Mouse (Mus musculus) heart, embryonic 13.5 days (tissue): Measurements from ENCODE around the gene Ankrd11. TPM values are rescaled to one million over a fixed set of nuclear protein-coding genes. Genes with fewer than 3 reads are reported as not detected.
A peak's percentile ranks its signal among the peaks of the same experiment; 100 is the strongest.

Experiments
- ATAC-seq: fragments of 200-750 bp; cut with Nextera tagmentation; 2 replicates; pipeline ENCODE4 v1.8.0; 2017; ENCODE audit warnings: moderate TSS enrichment; ENCODE audit not compliant: insufficient number of reproducible peaks, low FRiP score, low TSS enrichment; ENCODE audit errors: extremely low read depth
- H3K27ac ChIP-seq: fragments of 300-500 bp; sonication (generic); replicated peaks from 2 replicates; pipeline ENCODE4 v1.5.1; 2015; ENCODE audit warnings: moderate library complexity, mild to moderate bottlenecking, inconsistent platforms
- H3K27me3 ChIP-seq: fragments of 300-500 bp; sonication (generic); replicated peaks from 2 replicates; pipeline ENCODE4 v1.6.1; 2015; ENCODE audit warnings: mild to moderate bottlenecking, inconsistent platforms
- H3K36me3 ChIP-seq: fragments of 300-500 bp; sonication (generic); 2 replicates; pipeline ENCODE4 v1.6.1; 2015; ENCODE audit warnings: mild to moderate bottlenecking, inconsistent platforms
- H3K4me1 ChIP-seq: fragments of 300-500 bp; sonication (generic); 2 replicates; pipeline ENCODE4 v1.6.1; 2015; ENCODE audit warnings: inconsistent platforms
- H3K4me2 ChIP-seq: fragments of 300-500 bp; sonication (generic); 2 replicates; pipeline ENCODE4 v1.6.1; 2015; ENCODE audit warnings: inconsistent platforms, mild to moderate bottlenecking, moderate library complexity
- H3K4me3 ChIP-seq: fragments of 300-500 bp; sonication (generic); 2 replicates; pipeline ENCODE4 v1.5.1; 2015; ENCODE audit warnings: moderate library complexity, mild to moderate bottlenecking, inconsistent platforms
- H3K9ac ChIP-seq: fragments of 300-500 bp; sonication (generic); 2 replicates; pipeline ENCODE4 v1.6.1; 2015; ENCODE audit warnings: inconsistent platforms, mild to moderate bottlenecking, moderate library complexity
- H3K9me3 ChIP-seq: fragments of 300-500 bp; sonication (generic); 2 replicates; pipeline ENCODE4 v1.6.1; 2016; ENCODE audit warnings: inconsistent platforms
- WGBS: fragments of 180-500 bp; shearing (Covaris S2); methylation state at CpG from one replicate; pipeline ENCODE4 v1.1.7; 2015; ENCODE audit warnings: mixed read lengths; 5-methylcytosine and 5-hydroxymethylcytosine counted together
- polyA plus RNA-seq: library from polyadenylated mRNA; unstranded; fragments of >200 nt; fragmentation: Nextera tagmentation; extraction: Ambion mirVana; gene quantifications from 2 replicates; pipeline ENCODE4 v1.2.1, GENCODE M21; 2015

Gene Ankrd11
- polyA plus RNA-seq, 1 experiment from 2014 or later, result 18.8 TPM

GRCm38 (mm10) chr8:122984175-122984574 is 57.9 kb downstream of the Ankrd11 start:
- 89% methylated on average over 3 of the region's 3 CpGs for WGBS
- no peak overlapping the region for H3K4me3 ChIP-seq
- H3K27ac ChIP-seq, result no peak overlapping the region
- H3K36me3 ChIP-seq, result no peaks in the 10 kb centered on the region
- H3K9ac ChIP-seq, result no peak overlapping the region
- H3K4me1 ChIP-seq, result peaks cover 60% of the 10 kb centered on the region
- no peaks in the 10 kb centered on the region for H3K27me3 ChIP-seq
- H3K4me2 ChIP-seq, result no peak overlapping the region
- no peak for ATAC-seq
- no peaks in the 10 kb centered on the region for H3K9me3 ChIP-seq

- Histone ChIP-seq H3K4me2 (no peak overlapping the region), H3K27me3 (no peaks in the 10 kb centered on the region), H3K9ac (no peak overlapping the region), H3K27ac (no peak overlapping the region), H3K9me3 (no peaks in the 10 kb centered on the region), H3K4me3 (no peak overlapping the region), H3K36me3 (no peaks in the 10 kb centered on the region), H3K4me1 (peaks cover 63% of the 10 kb centered on the region)
- no peak for ATAC-seq
- 88% methylated on average over 19 of the region's 19 CpGs for WGBS
Measured at GRCm38 (mm10) chr8:122983178-122983942, 58.7 kb downstream of the Ankrd11 start.

- Histone ChIP-seq H3K36me3 (no peaks in the 10 kb centered on the region), H3K4me1 (peaks cover 55% of the 10 kb centered on the region), H3K4me2 (no peak overlapping the region), H3K9ac (no peak overlapping the region), H3K27me3 (no peaks in the 10 kb centered on the region), H3K9me3 (no peaks in the 10 kb centered on the region), H3K4me3 (no peak overlapping the region), H3K27ac (no peak overlapping the region)
- no peak for ATAC-seq
- 75% methylated on average over 5 of the region's 5 CpGs for WGBS
Measured at GRCm38 (mm10) chr8:122981646-122982045, 60.4 kb downstream of the Ankrd11 start.

- no peaks in the 10 kb centered on the region for H3K27me3 ChIP-seq
- H3K9me3 ChIP-seq, result no peaks in the 10 kb centered on the region
- H3K4me2 ChIP-seq, result no peak overlapping the region
- ATAC-seq, result no peak
- 74% methylated on average over 10 of the region's 10 CpGs for WGBS
- no peaks in the 10 kb centered on the region for H3K36me3 ChIP-seq
- H3K27ac ChIP-seq, result peak overlapping the region; percentile 0; the same call in 1 of the 2 replicates
- no peak overlapping the region for H3K4me3 ChIP-seq
- H3K9ac ChIP-seq, result no peak overlapping the region
- peaks cover 40% of the 10 kb centered on the region for H3K4me1 ChIP-seq
Measured at GRCm38 (mm10) chr8:122979865-122980509, 62.1 kb downstream of the Ankrd11 start.

- 89% methylated on average over 3 of the region's 3 CpGs for WGBS
- ATAC-seq, result no peak
- peak overlapping the region; percentile 0; the same call in 1 of the 2 replicates for H3K27ac ChIP-seq
Measured at GRCm38 (mm10) chr8:122979424-122979823, 62.7 kb downstream of the Ankrd11 start.

GRCm38 (mm10) chr8:122976046-122976445 is 66.0 kb downstream of the Ankrd11 start:
- H3K27ac ChIP-seq, result no peak overlapping the region
- H3K27me3 ChIP-seq, result no peaks in the 10 kb centered on the region
- no peak overlapping the region for H3K4me3 ChIP-seq
- no peaks in the 10 kb centered on the region for H3K9me3 ChIP-seq
- H3K4me1 ChIP-seq, result peaks cover 29% of the 10 kb centered on the region
- 84% methylated on average over 4 of the region's 4 CpGs for WGBS
- no peak for ATAC-seq
- H3K9ac ChIP-seq, result no peak overlapping the region
- H3K36me3 ChIP-seq, result peaks cover 7% of the 10 kb centered on the region; the same call in 1 of the 2 replicates
- no peak overlapping the region for H3K4me2 ChIP-seq

More at GRCm38 (mm10) chr8:122979424-122979823, 62.7 kb downstream of the Ankrd11 start:
- H3K27me3 ChIP-seq, result no peaks in the 10 kb centered on the region
- peaks cover 3% of the 10 kb centered on the region; the same call in 1 of the 2 replicates for H3K36me3 ChIP-seq
- no peak overlapping the region for H3K4me3 ChIP-seq
- H3K9ac ChIP-seq, result no peak overlapping the region
- peaks cover 40% of the 10 kb centered on the region for H3K4me1 ChIP-seq
- no peak overlapping the region for H3K4me2 ChIP-seq
- no peaks in the 10 kb centered on the region for H3K9me3 ChIP-seq

- no peak overlapping the region for H3K4me2 ChIP-seq
- WGBS, result 93% methylated on average over 3 of the region's 3 CpGs
- no peaks in the 10 kb centered on the region for H3K9me3 ChIP-seq
- no peaks in the 10 kb centered on the region for H3K4me1 ChIP-seq
- no peak overlapping the region for H3K4me3 ChIP-seq
- ATAC-seq, result no peak
- no peak overlapping the region for H3K27ac ChIP-seq
- H3K9ac ChIP-seq, result no peak overlapping the region
- H3K36me3 ChIP-seq, result peaks cover 28% of the 10 kb centered on the region
- no peaks in the 10 kb centered on the region for H3K27me3 ChIP-seq
Measured at GRCm38 (mm10) chr8:122969964-122970620, 72.0 kb downstream of the Ankrd11 start.

GRCm38 (mm10) chr8:122968145-122968544 is 73.9 kb downstream of the Ankrd11 start:
- Histone ChIP-seq H3K27ac (no peak overlapping the region), H3K4me1 (peaks cover 8% of the 10 kb centered on the region; the same call in 1 of the 2 replicates), H3K4me3 (no peak overlapping the region), H3K9ac (no peak overlapping the region), H3K27me3 (no peaks in the 10 kb centered on the region), H3K36me3 (peaks cover 26% of the 10 kb centered on the region), H3K4me2 (no peak overlapping the region), H3K9me3 (no peaks in the 10 kb centered on the region)
- WGBS, result 89% methylated on average over 3 of the region's 3 CpGs
- no peak for ATAC-seq

- Histone ChIP-seq H3K27ac (no peak overlapping the region), H3K27me3 (no peaks in the 10 kb centered on the region), H3K4me3 (no peak overlapping the region), H3K9ac (no peak overlapping the region), H3K9me3 (no peaks in the 10 kb centered on the region), H3K4me1 (peaks cover 23% of the 10 kb centered on the region), H3K36me3 (peaks cover 26% of the 10 kb centered on the region), H3K4me2 (no peak overlapping the region)
- no peak for ATAC-seq
- 77% methylated on average over 3 of the region's 3 CpGs for WGBS
Measured at GRCm38 (mm10) chr8:122966638-122967037, 75.4 kb downstream of the Ankrd11 start.

GRCm38 (mm10) chr8:122962046-122962445 is 80.0 kb downstream of the Ankrd11 start:
- Histone ChIP-seq H3K27ac (no peak overlapping the region; the same call in 1 of the 2 replicates), H3K4me2 (no peak overlapping the region), H3K9ac (no peak overlapping the region), H3K4me1 (peaks cover 57% of the 10 kb centered on the region), H3K9me3 (no peaks in the 10 kb centered on the region), H3K4me3 (no peak overlapping the region), H3K36me3 (0 out of 2 replicates have a peak, but pooled peaks cover 5% of the 10 kb centered on the region), H3K27me3 (no peaks in the 10 kb centered on the region)
- WGBS, result 59% methylated on average over 5 of the region's 5 CpGs
- no peak for ATAC-seq

- Histone ChIP-seq H3K9me3 (no peaks in the 10 kb centered on the region), H3K9ac (no peak overlapping the region), H3K4me1 (peaks cover 63% of the 10 kb centered on the region), H3K4me3 (no peak overlapping the region), H3K36me3 (0 out of 2 replicates have a peak, but pooled peaks cover 5% of the 10 kb centered on the region), H3K27me3 (no peaks in the 10 kb centered on the region), H3K4me2 (no peak overlapping the region; the same call in 1 of the 2 replicates), H3K27ac (no peak overlapping the region; the same call in 1 of the 2 replicates)
- 5% methylated on average over 2 of the region's 2 CpGs for WGBS
- no peak for ATAC-seq
Measured at GRCm38 (mm10) chr8:122961458-122961857, 80.6 kb downstream of the Ankrd11 start.
